Mouse (Mus musculus): ENCODE results near the gene Ano10.

Ano10 gene

DNA sequence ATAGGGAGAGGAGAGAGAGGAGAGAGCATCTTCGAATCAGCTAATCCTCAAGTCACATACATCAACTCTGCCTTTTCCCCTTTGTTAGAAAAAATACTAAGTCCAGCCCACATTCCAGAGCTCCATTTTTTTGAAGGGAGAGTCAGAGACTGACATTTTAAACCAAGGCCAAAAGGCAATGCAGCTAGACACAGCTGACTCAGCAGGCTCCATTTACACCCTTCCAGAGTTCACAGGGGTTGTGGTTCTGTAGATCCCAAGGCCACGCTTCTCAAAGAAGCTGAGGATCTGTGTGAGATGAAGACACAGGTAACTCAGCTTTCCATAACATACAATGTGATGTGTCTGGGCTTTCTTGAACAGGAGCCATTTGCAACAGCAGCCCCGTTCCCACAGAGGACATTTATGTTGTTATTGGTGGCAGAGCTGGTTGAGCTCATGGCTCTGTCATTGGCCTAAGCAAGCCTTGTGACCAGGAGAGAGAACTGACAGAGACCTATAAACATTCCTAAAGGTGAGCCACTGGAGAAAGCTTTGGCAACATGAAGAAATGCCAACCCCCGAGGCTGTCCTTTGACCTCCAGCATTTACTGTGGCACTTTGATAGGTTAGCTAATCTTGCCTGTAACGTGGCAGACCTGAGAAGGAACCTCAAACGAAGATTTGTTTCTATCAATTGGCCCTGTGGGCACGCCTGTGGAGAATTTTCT is 17.0 kb upstream of the Ano10 start:
- DNase-seq (ENCODE audit: low read depth, low spot score), result no peak
- H3K27me3 ChIP-seq (ENCODE audit: control insufficient read depth, insufficient read depth, low read length, poor library complexity, severe bottlenecking), result no peaks in the 10 kb centered on the region
- no peaks in the 10 kb centered on the region for H3K36me3 ChIP-seq (ENCODE audit: control insufficient read depth, insufficient read depth, low read length, poor library complexity, severe bottlenecking)

DNA sequence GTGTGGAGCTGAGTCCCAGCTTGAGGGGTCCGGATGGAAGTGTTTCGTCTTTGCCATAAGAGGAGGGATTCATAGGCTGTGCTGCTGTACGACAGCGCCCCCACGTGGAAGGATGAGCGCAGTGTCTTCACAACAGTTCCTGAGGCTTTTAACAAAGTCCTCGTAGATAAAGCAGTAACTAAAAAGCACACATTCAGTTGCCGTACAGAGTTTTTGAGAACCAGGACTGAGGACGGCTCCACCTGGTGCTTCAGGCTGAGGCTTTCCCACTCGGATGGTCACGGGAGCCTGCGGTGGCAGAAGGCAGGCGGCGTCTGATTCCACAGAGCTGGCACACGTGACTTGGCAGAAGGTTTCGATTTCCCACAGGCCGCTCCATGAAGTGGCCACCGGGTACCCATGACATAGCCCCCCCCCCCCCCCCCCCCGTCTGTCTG is 16.4 kb upstream of the Ano10 start:
- H3K27me3 ChIP-seq (ENCODE audit: control insufficient read depth, insufficient read depth, low read length, poor library complexity, severe bottlenecking), result no peaks in the 10 kb centered on the region
- DNase-seq (ENCODE audit: low read depth, low spot score), result peak; percentile 89
- no peaks in the 10 kb centered on the region for H3K36me3 ChIP-seq (ENCODE audit: control insufficient read depth, insufficient read depth, low read length, poor library complexity, severe bottlenecking)

- Histone ChIP-seq H3K36me3 (ENCODE audit: control insufficient read depth, insufficient read depth, low read length, poor library complexity, severe bottlenecking) (no peaks in the 10 kb centered on the region), H3K27me3 (ENCODE audit: control insufficient read depth, insufficient read depth, low read length, poor library complexity, severe bottlenecking) (no peaks in the 10 kb centered on the region)
- no peak for DNase-seq (ENCODE audit: low read depth, low spot score)
These were observed 15.1 kb upstream of the Ano10 start for GRCm38 (mm10) chr9:122309013-122309980.

DNA sequence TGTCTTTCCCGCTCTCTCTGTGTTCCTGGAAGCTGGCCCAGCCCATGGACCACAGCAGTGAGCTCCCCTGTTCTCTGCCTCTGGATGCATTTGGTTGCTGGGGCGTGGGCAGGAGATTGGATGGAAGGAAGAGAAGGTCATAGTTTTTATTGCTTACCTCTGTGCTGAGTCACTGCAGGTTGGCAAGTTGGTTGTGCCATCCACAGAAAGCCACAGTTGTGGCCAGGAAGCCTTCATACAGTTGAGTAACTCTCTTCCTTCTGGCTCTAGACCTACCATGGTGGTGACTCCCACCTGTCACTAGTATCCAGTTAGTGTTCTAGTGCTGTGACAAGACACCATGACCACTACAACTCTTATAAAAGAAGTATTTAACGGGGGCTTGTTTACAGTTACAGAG is 11.1 kb upstream of the Ano10 start:
- Histone ChIP-seq H3K36me3 (ENCODE audit: control insufficient read depth, insufficient read depth, low read length, poor library complexity, severe bottlenecking) (no peaks in the 10 kb centered on the region), H3K27me3 (ENCODE audit: control insufficient read depth, insufficient read depth, low read length, poor library complexity, severe bottlenecking) (no peaks in the 10 kb centered on the region)
- no peak for DNase-seq (ENCODE audit: low read depth, low spot score)

GRCm38 (mm10) chr9:122296169-122296568 is 1.9 kb upstream of the Ano10 start:
- H3K27me3 ChIP-seq (ENCODE audit: control insufficient read depth, insufficient read depth, low read length, poor library complexity, severe bottlenecking), result no peaks in the 10 kb centered on the region
- DNase-seq (ENCODE audit: low read depth, low spot score), result no peak
- no peaks in the 10 kb centered on the region for H3K36me3 ChIP-seq (ENCODE audit: control insufficient read depth, insufficient read depth, low read length, poor library complexity, severe bottlenecking)

GRCm38 (mm10) chr9:122295396-122295795 is 1.2 kb upstream of the Ano10 start:
- no peaks in the 10 kb centered on the region for H3K27me3 ChIP-seq (ENCODE audit: control insufficient read depth, insufficient read depth, low read length, poor library complexity, severe bottlenecking)
- peak; percentile 40 for DNase-seq (ENCODE audit: low read depth, low spot score)
- H3K36me3 ChIP-seq (ENCODE audit: control insufficient read depth, insufficient read depth, low read length, poor library complexity, severe bottlenecking), result no peaks in the 10 kb centered on the region

DNA sequence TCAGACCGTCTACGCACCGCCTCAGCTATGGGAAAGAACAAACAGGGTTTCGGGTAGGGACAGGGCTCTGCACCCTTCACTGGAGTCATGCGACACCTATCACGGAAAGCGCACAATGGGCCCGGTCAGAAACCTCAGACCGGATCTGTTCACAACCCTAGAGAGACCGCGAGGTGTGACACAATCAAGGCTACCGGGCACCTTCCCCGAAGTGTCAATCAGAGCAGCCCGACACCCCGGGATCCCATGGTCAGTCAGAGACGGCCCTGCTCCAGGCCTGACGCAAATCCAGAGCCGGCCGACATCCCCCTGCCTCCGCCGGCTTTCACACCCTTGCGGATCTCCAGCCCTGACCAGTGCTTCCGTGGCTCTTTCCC is 370 bp downstream of the Ano10 start:
- Histone ChIP-seq H3K36me3 (ENCODE audit: control insufficient read depth, insufficient read depth, low read length, poor library complexity, severe bottlenecking) (no peaks in the 10 kb centered on the region), H3K27me3 (ENCODE audit: control insufficient read depth, insufficient read depth, low read length, poor library complexity, severe bottlenecking) (no peaks in the 10 kb centered on the region)
- DNase-seq (ENCODE audit: low read depth, low spot score), result peak; percentile 76

DNA sequence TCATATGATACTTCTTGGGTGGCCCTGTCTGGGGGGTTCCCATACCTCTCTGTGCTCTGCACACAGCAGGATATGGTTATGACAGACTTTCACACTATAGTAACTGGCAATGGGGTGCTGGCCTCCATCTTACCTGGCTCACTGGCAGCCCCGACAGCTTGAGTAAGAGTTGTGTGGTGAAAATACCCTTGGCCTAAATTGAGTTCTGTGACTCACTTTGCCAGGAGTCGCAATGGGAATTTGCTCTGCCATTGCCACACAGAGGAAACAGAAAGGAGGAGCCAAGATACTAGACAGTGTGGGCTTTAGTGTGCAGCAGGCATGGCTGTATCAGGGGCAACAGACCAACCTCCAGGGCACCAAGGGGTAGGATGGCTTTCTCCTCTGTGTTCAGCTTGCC is 4.0 kb downstream of the Ano10 start:
- H3K27me3 ChIP-seq (ENCODE audit: control insufficient read depth, insufficient read depth, low read length, poor library complexity, severe bottlenecking), result no peaks in the 10 kb centered on the region
- H3K36me3 ChIP-seq (ENCODE audit: control insufficient read depth, insufficient read depth, low read length, poor library complexity, severe bottlenecking), result no peaks in the 10 kb centered on the region
- DNase-seq (ENCODE audit: low read depth, low spot score), result no peak

DNA sequence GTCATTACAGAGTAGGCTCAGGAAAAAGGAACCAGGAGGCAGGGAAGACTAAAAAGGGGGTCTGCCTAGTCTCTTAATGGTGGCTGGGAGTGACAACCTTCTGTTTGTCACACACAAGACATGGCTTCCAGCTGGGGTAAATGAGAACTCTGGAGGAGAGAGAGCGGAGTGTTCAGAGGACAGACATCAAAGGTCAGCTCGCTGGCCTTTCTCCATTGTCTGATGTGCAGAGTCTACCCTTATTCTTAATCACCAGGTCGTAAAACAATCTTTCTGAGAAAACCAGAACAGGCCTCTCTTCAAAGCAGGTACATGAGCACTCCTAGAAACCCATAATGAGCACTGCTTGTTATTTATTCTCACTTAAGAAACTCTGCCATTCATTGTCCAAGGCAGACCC is 5.8 kb downstream of the Ano10 start:
- Histone ChIP-seq H3K27me3 (ENCODE audit: control insufficient read depth, insufficient read depth, low read length, poor library complexity, severe bottlenecking) (no peaks in the 10 kb centered on the region), H3K36me3 (ENCODE audit: control insufficient read depth, insufficient read depth, low read length, poor library complexity, severe bottlenecking) (no peaks in the 10 kb centered on the region)
- no peak for DNase-seq (ENCODE audit: low read depth, low spot score)

GRCm38 (mm10) chr9:122287526-122287925 is 6.7 kb downstream of the Ano10 start:
- Histone ChIP-seq H3K36me3 (ENCODE audit: control insufficient read depth, insufficient read depth, low read length, poor library complexity, severe bottlenecking) (no peaks in the 10 kb centered on the region), H3K27me3 (ENCODE audit: control insufficient read depth, insufficient read depth, low read length, poor library complexity, severe bottlenecking) (no peaks in the 10 kb centered on the region)
- no peak for DNase-seq (ENCODE audit: low read depth, low spot score)

GRCm38 (mm10) chr9:122285833-122286310 is 8.4 kb downstream of the Ano10 start:
- no peak for DNase-seq (ENCODE audit: low read depth, low spot score)
- no peaks in the 10 kb centered on the region for H3K27me3 ChIP-seq (ENCODE audit: control insufficient read depth, insufficient read depth, low read length, poor library complexity, severe bottlenecking)
- no peaks in the 10 kb centered on the region for H3K36me3 ChIP-seq (ENCODE audit: control insufficient read depth, insufficient read depth, low read length, poor library complexity, severe bottlenecking)

GRCm38 (mm10) chr9:122285146-122285832 is 8.9 kb downstream of the Ano10 start:
- Histone ChIP-seq H3K36me3 (ENCODE audit: control insufficient read depth, insufficient read depth, low read length, poor library complexity, severe bottlenecking) (no peaks in the 10 kb centered on the region), H3K27me3 (ENCODE audit: control insufficient read depth, insufficient read depth, low read length, poor library complexity, severe bottlenecking) (no peaks in the 10 kb centered on the region)
- peak; percentile 71 for DNase-seq (ENCODE audit: low read depth, low spot score)

GRCm38 (mm10) chr9:122284696-122285095 is 9.5 kb downstream of the Ano10 start:
- Histone ChIP-seq H3K27me3 (ENCODE audit: control insufficient read depth, insufficient read depth, low read length, poor library complexity, severe bottlenecking) (no peaks in the 10 kb centered on the region), H3K36me3 (ENCODE audit: control insufficient read depth, insufficient read depth, low read length, poor library complexity, severe bottlenecking) (no peaks in the 10 kb centered on the region)
- DNase-seq (ENCODE audit: low read depth, low spot score), result no peak

DNA sequence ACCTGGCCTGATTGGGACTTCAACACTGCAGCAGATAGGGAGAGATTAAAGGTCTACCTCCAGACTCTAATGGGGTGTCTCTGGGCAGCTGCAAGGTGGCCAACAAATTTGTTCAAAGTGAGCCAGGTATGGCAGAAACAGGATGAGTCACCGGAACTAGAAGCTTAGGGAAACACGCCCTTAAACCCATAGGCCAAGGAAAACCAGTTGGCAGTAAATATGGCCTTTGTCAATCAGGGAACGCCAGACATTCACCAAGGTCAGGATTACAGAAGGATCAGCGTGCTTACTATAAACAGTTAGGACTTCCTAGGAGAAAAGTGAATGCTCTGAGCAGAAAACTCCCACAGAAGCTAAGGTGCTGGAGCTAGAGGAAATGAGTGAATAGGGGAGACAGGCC is 13.2 kb downstream of the Ano10 start:
- no peak for DNase-seq (ENCODE audit: low read depth, low spot score)
- Histone ChIP-seq H3K36me3 (ENCODE audit: control insufficient read depth, insufficient read depth, low read length, poor library complexity, severe bottlenecking) (no peaks in the 10 kb centered on the region), H3K27me3 (ENCODE audit: control insufficient read depth, insufficient read depth, low read length, poor library complexity, severe bottlenecking) (no peaks in the 10 kb centered on the region)

GRCm38 (mm10) chr9:122276665-122277064 is 17.6 kb downstream of the Ano10 start:
- peaks cover 1% of the 10 kb centered on the region; the same call in 1 of the 2 replicates for H3K36me3 ChIP-seq (ENCODE audit: control insufficient read depth, insufficient read depth, low read length, poor library complexity, severe bottlenecking)

More at GRCm38 (mm10) chr9:122276665-122277064, 17.6 kb downstream of the Ano10 start:
- no peaks in the 10 kb centered on the region for H3K27me3 ChIP-seq (ENCODE audit: control insufficient read depth, insufficient read depth, low read length, poor library complexity, severe bottlenecking)
- DNase-seq (ENCODE audit: low read depth, low spot score), result no peak
